Mouse (Mus musculus): ENCODE data around the gene Fgr. TPM values are rescaled to one million over a fixed set of nuclear protein-coding genes. Genes with fewer than 3 reads are reported as not detected.
A peak's percentile ranks its signal among the peaks of the same experiment; 100 is the strongest.
"Not testable (repeated sequence)": the region's sequence is repeated elsewhere in the genome, so short reads cannot be mapped to it uniquely, and the experiment has no call there.

Fgr gene
- polyA plus RNA-seq, 1 experiment from 2014 or later = 0.99 TPM

GRCm38 (mm10) chr4:132997469-132998237, 23.8 kb downstream of the Fgr start:
- H3K9ac ChIP-seq (ENCODE audit: low read length) = no peak overlapping the region
- WGBS = 43% methylated on average over 14 of the region's 14 CpGs
- no peaks in the 10 kb centered on the region; the same call in 1 of the 2 replicates for H3K4me1 ChIP-seq (replicated peaks; ENCODE audit: control insufficient read depth, insufficient read depth, low read length)
- DNase-seq (ENCODE audit: low spot score) (no peak), ATAC-seq (replicated peaks; ENCODE audit: low FRiP score, low TSS enrichment, low read depth) (no peak)
- no peaks in the 10 kb centered on the region for H3K9me3 ChIP-seq (ENCODE audit: control insufficient read depth, low read length)
- no peak overlapping the region for H3K4me2 ChIP-seq (ENCODE audit: low read length)
- H3K27me3 ChIP-seq (replicated peaks; ENCODE audit: control insufficient read depth, insufficient read depth, low read length) = no peaks in the 10 kb centered on the region
- no peak overlapping the region for H3K4me3 ChIP-seq (ENCODE audit: low read depth, low read length)
- H3K27ac ChIP-seq (ENCODE audit: low read depth) = no peak overlapping the region
- H3K36me3 ChIP-seq (ENCODE audit: control insufficient read depth, insufficient read depth, low read length) = no peaks in the 10 kb centered on the region

GRCm38 (mm10) chr4:133002896-133003295, 29.0 kb downstream of the Fgr start:
- Histone ChIP-seq H3K27ac (ENCODE audit: low read depth) (no peak overlapping the region), H3K36me3 (ENCODE audit: control insufficient read depth, insufficient read depth, low read length) (no peaks in the 10 kb centered on the region), H3K9me3 (ENCODE audit: control insufficient read depth, low read length) (no peaks in the 10 kb centered on the region), H3K4me2 (ENCODE audit: low read length) (no peak overlapping the region), H3K27me3 (replicated peaks; ENCODE audit: control insufficient read depth, insufficient read depth, low read length) (no peaks in the 10 kb centered on the region), H3K9ac (ENCODE audit: low read length) (no peak overlapping the region), H3K4me3 (ENCODE audit: low read depth, low read length) (no peak overlapping the region), H3K4me1 (replicated peaks; ENCODE audit: control insufficient read depth, insufficient read depth, low read length) (peaks cover 2% of the 10 kb centered on the region)
- ATAC-seq (replicated peaks; ENCODE audit: low FRiP score, low TSS enrichment, low read depth) (no peak), DNase-seq (ENCODE audit: low spot score) (peak; percentile 55)
- WGBS = 32% methylated on average over 10 of the region's 10 CpGs

DNA sequence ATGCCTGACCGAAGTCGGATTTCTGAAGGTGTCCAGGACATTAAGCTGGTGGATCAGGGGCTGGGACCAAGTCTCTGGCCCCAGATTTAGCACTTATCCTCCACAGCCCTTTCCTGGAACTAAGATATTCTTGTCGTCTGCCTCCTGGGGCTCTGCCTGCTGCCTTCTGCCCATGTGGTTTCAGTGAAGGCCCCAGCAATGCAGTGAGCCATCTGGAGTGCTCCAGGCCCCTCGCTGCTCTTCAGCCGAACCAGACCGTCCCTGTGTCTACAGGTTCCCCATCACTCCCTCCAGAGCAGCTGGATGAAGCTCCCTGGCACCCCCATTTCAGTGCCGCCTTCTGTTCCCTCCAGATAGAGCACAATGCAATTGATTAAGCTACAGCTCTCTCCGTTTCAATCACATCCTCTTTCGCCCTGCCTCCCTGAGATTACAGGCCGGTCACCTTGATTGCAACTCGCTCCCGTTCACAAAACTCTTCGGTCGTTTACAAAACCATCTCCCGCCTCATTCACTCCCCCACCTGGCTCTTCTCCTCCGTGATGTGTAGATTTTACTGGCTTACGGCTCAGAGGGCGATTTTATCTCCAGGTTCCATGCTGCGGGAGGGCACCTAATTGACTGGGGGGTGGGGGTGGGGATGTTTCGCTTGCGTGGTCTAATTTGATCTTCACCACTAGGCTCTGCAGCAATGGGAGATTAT, 29.6 kb downstream of the Fgr start:
- WGBS = 45% methylated on average over 21 of the region's 21 CpGs
- ATAC-seq (replicated peaks; ENCODE audit: low FRiP score, low TSS enrichment, low read depth) = no peak
- Histone ChIP-seq H3K4me1 (replicated peaks; ENCODE audit: control insufficient read depth, insufficient read depth, low read length) (peaks cover 6% of the 10 kb centered on the region), H3K9me3 (ENCODE audit: control insufficient read depth, low read length) (no peaks in the 10 kb centered on the region), H3K27ac (ENCODE audit: low read depth) (no peak overlapping the region), H3K4me3 (ENCODE audit: low read depth, low read length) (no peak overlapping the region), H3K9ac (ENCODE audit: low read length) (no peak overlapping the region), H3K36me3 (ENCODE audit: control insufficient read depth, insufficient read depth, low read length) (no peaks in the 10 kb centered on the region), H3K4me2 (ENCODE audit: low read length) (no peak overlapping the region), H3K27me3 (replicated peaks; ENCODE audit: control insufficient read depth, insufficient read depth, low read length) (no peaks in the 10 kb centered on the region)
- DNase-seq (ENCODE audit: low spot score) = no peak

DNA sequence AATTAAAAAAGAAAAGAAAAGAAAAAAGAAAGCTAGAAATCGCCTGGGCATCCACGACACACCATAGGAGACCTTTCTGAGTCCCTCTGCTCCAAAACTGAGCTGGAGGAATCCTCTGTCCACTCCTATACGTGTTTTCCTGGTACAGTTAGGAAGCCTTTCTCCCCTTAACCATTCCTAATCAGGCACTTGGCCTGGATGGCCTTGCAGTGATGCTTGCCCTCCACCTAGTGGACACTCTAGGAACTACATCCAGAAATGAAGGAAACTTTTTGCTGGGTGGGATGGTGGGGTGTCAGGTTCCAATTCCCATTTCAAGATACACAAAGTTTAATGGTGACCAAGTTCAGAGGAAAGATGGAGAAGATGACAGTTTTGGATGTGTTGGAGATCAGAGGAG, 31.3 kb downstream of the Fgr start:
- Histone ChIP-seq H3K9ac (ENCODE audit: low read length) (no peak overlapping the region), H3K4me1 (replicated peaks; ENCODE audit: control insufficient read depth, insufficient read depth, low read length) (peaks cover 6% of the 10 kb centered on the region), H3K36me3 (ENCODE audit: control insufficient read depth, insufficient read depth, low read length) (no peaks in the 10 kb centered on the region), H3K4me3 (ENCODE audit: low read depth, low read length) (no peak overlapping the region), H3K27me3 (replicated peaks; ENCODE audit: control insufficient read depth, insufficient read depth, low read length) (peaks cover 7% of the 10 kb centered on the region), H3K9me3 (ENCODE audit: control insufficient read depth, low read length) (no peaks in the 10 kb centered on the region), H3K27ac (ENCODE audit: low read depth) (no peak overlapping the region), H3K4me2 (ENCODE audit: low read length) (no peak overlapping the region)
- DNase-seq (ENCODE audit: low spot score) = peak; percentile 80
- ATAC-seq (replicated peaks; ENCODE audit: low FRiP score, low TSS enrichment, low read depth) = peak; percentile 55; the same call in 1 of the 2 replicates
- 8% methylated on average over 3 of the region's 3 CpGs for WGBS

DNA sequence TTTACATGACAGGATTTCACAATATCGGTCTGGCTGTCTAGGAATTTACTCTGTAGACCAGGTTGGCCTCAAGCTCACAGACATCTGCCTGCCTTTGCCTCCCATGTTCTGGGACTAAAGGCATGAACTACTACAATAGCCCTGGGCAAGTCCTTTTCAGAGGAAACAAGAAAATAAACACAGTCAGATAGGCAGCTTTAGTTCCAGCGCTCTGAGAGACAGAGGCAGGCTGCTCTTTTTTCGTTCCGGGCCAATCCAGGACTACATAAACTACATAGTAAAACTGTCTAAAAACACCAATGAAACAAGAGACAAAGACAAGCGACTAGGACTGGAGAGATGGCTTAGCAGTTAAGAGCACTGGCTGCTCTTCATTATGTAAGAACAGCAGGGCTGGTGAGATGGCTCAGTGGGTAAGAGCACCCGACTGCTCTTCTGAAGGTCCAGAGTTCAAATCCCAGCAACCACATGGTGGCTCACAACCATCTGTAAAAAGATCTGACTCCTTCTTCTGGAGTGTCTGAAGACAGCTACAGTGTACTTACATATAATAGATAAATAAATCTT, 32.1 kb downstream of the Fgr start:
- not testable (repeated sequence) for ATAC-seq (replicated peaks; ENCODE audit: low FRiP score, low TSS enrichment, low read depth); H3K9ac ChIP-seq (ENCODE audit: low read length); H3K4me2 ChIP-seq (ENCODE audit: low read length); H3K9me3 ChIP-seq (ENCODE audit: control insufficient read depth, low read length); H3K36me3 ChIP-seq (ENCODE audit: control insufficient read depth, insufficient read depth, low read length); H3K4me3 ChIP-seq (ENCODE audit: low read depth, low read length); DNase-seq (ENCODE audit: low spot score); H3K27ac ChIP-seq (ENCODE audit: low read depth)
- Histone ChIP-seq H3K4me1 (replicated peaks; ENCODE audit: control insufficient read depth, insufficient read depth, low read length) (peaks cover 13% of the 10 kb centered on the region), H3K27me3 (replicated peaks; ENCODE audit: control insufficient read depth, insufficient read depth, low read length) (peaks cover 11% of the 10 kb centered on the region)
- WGBS = 38% methylated on average over 6 of the region's 6 CpGs

GRCm38 (mm10) chr4:133007513-133008380, 33.9 kb downstream of the Fgr start:
- H3K9ac ChIP-seq (ENCODE audit: low read length) = 0 out of 2 replicates have a peak overlapping the region, but pooled peaks have one; percentile 10
- H3K4me3 ChIP-seq (ENCODE audit: low read depth, low read length) = no peak overlapping the region
- peaks cover 13% of the 10 kb centered on the region for H3K4me1 ChIP-seq (replicated peaks; ENCODE audit: control insufficient read depth, insufficient read depth, low read length)
- H3K27ac ChIP-seq (ENCODE audit: low read depth) = no peak overlapping the region
- DNase-seq (ENCODE audit: low spot score) (no peak), ATAC-seq (replicated peaks; ENCODE audit: low FRiP score, low TSS enrichment, low read depth) (no peak)
- no peak overlapping the region for H3K4me2 ChIP-seq (ENCODE audit: low read length)
- peaks cover 11% of the 10 kb centered on the region for H3K27me3 ChIP-seq (replicated peaks; ENCODE audit: control insufficient read depth, insufficient read depth, low read length)
- 25% methylated on average over 15 of the region's 15 CpGs for WGBS
- H3K36me3 ChIP-seq (ENCODE audit: control insufficient read depth, insufficient read depth, low read length) = no peaks in the 10 kb centered on the region
- no peaks in the 10 kb centered on the region for H3K9me3 ChIP-seq (ENCODE audit: control insufficient read depth, low read length)

DNA sequence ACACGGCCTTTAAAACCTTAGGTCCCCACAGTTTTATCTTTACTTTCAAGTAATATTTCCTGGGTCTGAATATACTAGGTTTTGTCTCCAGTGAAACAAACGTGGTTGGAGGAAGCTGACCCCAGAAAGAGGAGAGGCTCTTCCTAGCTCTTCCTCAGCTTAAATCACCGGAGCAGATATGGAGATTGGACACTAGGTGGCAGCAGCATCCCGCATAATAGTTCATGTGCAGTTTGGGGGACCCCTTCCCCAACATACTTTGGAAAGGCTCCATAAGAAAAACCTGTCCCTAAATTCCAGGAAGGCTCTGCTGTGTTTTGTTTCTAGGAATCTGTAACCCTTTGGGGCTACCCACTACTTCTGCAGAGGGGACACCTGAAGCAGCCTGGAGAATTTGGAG, 35.2 kb downstream of the Fgr start:
- peaks cover 25% of the 10 kb centered on the region for H3K4me1 ChIP-seq (replicated peaks; ENCODE audit: control insufficient read depth, insufficient read depth, low read length)
- H3K9me3 ChIP-seq (ENCODE audit: control insufficient read depth, low read length) = no peaks in the 10 kb centered on the region
- peaks cover 11% of the 10 kb centered on the region for H3K27me3 ChIP-seq (replicated peaks; ENCODE audit: control insufficient read depth, insufficient read depth, low read length)
- no peak for ATAC-seq (replicated peaks; ENCODE audit: low FRiP score, low TSS enrichment, low read depth)
- DNase-seq (ENCODE audit: low spot score) = peak; percentile 80
- H3K27ac ChIP-seq (ENCODE audit: low read depth) = no peak overlapping the region
- H3K4me3 ChIP-seq (ENCODE audit: low read depth, low read length) = no peak overlapping the region
- H3K4me2 ChIP-seq (ENCODE audit: low read length) = no peak overlapping the region
- H3K36me3 ChIP-seq (ENCODE audit: control insufficient read depth, insufficient read depth, low read length) = no peaks in the 10 kb centered on the region
- 1% methylated on average over 4 of the region's 4 CpGs for WGBS
- no peak overlapping the region for H3K9ac ChIP-seq (ENCODE audit: low read length)

GRCm38 (mm10) chr4:133009676-133010075, 35.8 kb downstream of the Fgr start:
- H3K27ac ChIP-seq (ENCODE audit: low read depth) = no peak overlapping the region
- H3K27me3 ChIP-seq (replicated peaks; ENCODE audit: control insufficient read depth, insufficient read depth, low read length) = peaks cover 11% of the 10 kb centered on the region
- H3K9me3 ChIP-seq (ENCODE audit: control insufficient read depth, low read length) = no peaks in the 10 kb centered on the region
- H3K4me2 ChIP-seq (ENCODE audit: low read length) = no peak overlapping the region
- peaks cover 26% of the 10 kb centered on the region for H3K4me1 ChIP-seq (replicated peaks; ENCODE audit: control insufficient read depth, insufficient read depth, low read length)
- H3K36me3 ChIP-seq (ENCODE audit: control insufficient read depth, insufficient read depth, low read length) = no peaks in the 10 kb centered on the region
- 75% methylated on average over 5 of the region's 5 CpGs for WGBS
- no peak overlapping the region for H3K4me3 ChIP-seq (ENCODE audit: low read depth, low read length)
- no peak for DNase-seq (ENCODE audit: low spot score)
- no peak for ATAC-seq (replicated peaks; ENCODE audit: low FRiP score, low TSS enrichment, low read depth)
- no peak overlapping the region for H3K9ac ChIP-seq (ENCODE audit: low read length)

Measured in intestine, embryonic 14.5 days (tissue).